Mouse (Mus musculus) midbrain, embryonic 12.5 days (tissue): ENCODE measurements at regions not wholly inside any gene's neighbourhood (a gene's known extent, or its start where the extent isn't known, plus 50 kb on each side); places are given as distances from the start of the nearest gene placed in this dataset.
"Not testable (repeated sequence)": the region's sequence is repeated elsewhere in the genome, so short reads cannot be mapped to it uniquely, and the experiment has no call there.

Experiments
- ATAC-seq: fragments of 200-750 bp; cut with Nextera tagmentation; 2 replicates; pipeline ENCODE4 v1.8.0; 2017; ENCODE audit warnings: low read depth, moderate TSS enrichment, moderate library complexity; ENCODE audit not compliant: low FRiP score
- H3K27ac ChIP-seq: fragments of 300-500 bp; sonication (generic); replicated peaks from 2 replicates; pipeline ENCODE4 v1.5.1; 2016; ENCODE audit warnings: mild to moderate bottlenecking
- H3K27me3 ChIP-seq: fragments of 300-500 bp; sonication (generic); 2 replicates; pipeline ENCODE4 v1.6.1; 2016; ENCODE audit warnings: mild to moderate bottlenecking
- H3K36me3 ChIP-seq: fragments of 300-500 bp; sonication (generic); 2 replicates; pipeline ENCODE4 v1.6.1; 2016
- H3K4me1 ChIP-seq: fragments of 300-500 bp; sonication (generic); 2 replicates; pipeline ENCODE4 v1.6.1; 2016
- H3K4me2 ChIP-seq: fragments of 300-500 bp; sonication (generic); replicated peaks from 2 replicates; pipeline ENCODE4 v1.6.1; 2016; ENCODE audit warnings: mild to moderate bottlenecking, moderate library complexity
- H3K4me3 ChIP-seq: fragments of 300-500 bp; sonication (generic); 2 replicates; pipeline ENCODE4 v1.5.1; 2016; ENCODE audit warnings: mild to moderate bottlenecking
- H3K9ac ChIP-seq: fragments of 300-500 bp; sonication (generic); replicated peaks from 2 replicates; pipeline ENCODE4 v1.6.1; 2016; ENCODE audit warnings: mild to moderate bottlenecking, moderate library complexity
- H3K9me3 ChIP-seq: fragments of 300-500 bp; sonication (generic); 2 replicates; pipeline ENCODE4 v1.6.1; 2016; ENCODE audit warnings: mild to moderate bottlenecking
- WGBS: fragments of 180-500 bp; shearing (Covaris S2); methylation state at CpG from one replicate; pipeline ENCODE4 v1.1.7; 2016; 5-methylcytosine and 5-hydroxymethylcytosine counted together

DNA sequence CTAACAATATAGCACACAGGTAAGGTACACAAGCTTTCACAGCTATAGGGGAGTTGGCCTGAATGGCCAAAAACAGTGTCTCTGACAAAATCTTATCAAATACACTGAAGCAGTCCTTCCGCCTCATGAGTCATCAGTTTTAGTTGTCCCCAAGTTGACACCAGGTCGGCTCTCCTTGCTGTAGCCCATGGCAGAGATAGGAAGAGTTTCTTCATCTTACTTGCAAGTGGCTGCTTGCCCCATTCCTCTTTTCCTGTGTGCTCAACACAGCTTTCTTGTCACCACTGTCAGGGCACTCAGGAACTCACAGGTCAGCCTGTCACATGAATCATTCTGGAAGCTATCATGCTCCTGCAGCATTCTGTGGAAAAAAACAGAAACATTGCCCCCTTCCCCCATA is 77.1 kb downstream of the Olfr721-ps1 start:
- not testable (repeated sequence) for ATAC-seq, H3K9ac ChIP-seq, H3K36me3 ChIP-seq, H3K27me3 ChIP-seq, H3K9me3 ChIP-seq, H3K4me3 ChIP-seq, H3K4me2 ChIP-seq, H3K27ac ChIP-seq, H3K4me1 ChIP-seq
- 93% methylated on average over 2 of the region's 2 CpGs for WGBS

GRCm38 (mm10) chr14:14481840-14482239 is 80.7 kb downstream of the Olfr721-ps1 start:
- 0 out of 2 replicates have a peak, but pooled peaks cover 6% of the 10 kb centered on the region for H3K9me3 ChIP-seq
- no peak overlapping the region for H3K27ac ChIP-seq
- H3K4me1 ChIP-seq: no peaks in the 10 kb centered on the region
- ATAC-seq: 0 out of 2 replicates have a peak, but pooled peaks have one; percentile 23
- no peaks in the 10 kb centered on the region for H3K36me3 ChIP-seq
- 70% methylated on average over 1 of the region's 1 CpGs for WGBS
- no peaks in the 10 kb centered on the region for H3K27me3 ChIP-seq
- H3K4me2 ChIP-seq: no peak overlapping the region
- no peak overlapping the region for H3K4me3 ChIP-seq
- no peak overlapping the region for H3K9ac ChIP-seq

DNA sequence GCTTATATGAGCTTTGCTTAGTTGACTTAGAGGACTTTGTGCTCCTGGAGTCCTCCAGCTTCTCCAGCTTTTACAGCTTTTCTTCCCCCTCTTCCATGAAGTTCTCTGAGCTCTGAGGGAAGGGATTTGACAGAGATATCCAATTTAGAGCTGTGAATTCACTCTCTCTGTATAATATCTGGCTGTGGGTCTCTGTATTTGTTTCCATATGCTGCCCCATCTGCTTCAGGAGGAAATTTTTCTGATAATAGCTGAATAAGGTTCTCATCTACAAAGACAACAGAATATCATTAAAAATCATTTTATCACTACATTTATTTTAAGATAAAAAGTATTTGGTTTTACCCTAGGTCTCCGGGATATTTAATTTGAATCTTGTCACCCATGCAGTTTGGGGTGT is 85.3 kb downstream of the Olfr721-ps1 start:
- WGBS: 91% methylated on average over 1 of the region's 1 CpGs
- ATAC-seq: no peak
- Histone ChIP-seq H3K27ac (no peak overlapping the region), H3K4me1 (no peaks in the 10 kb centered on the region), H3K4me2 (no peak overlapping the region), H3K9me3 (0 out of 2 replicates have a peak, but pooled peaks cover 2% of the 10 kb centered on the region), H3K36me3 (no peaks in the 10 kb centered on the region), H3K27me3 (no peaks in the 10 kb centered on the region), H3K4me3 (no peak overlapping the region), H3K9ac (no peak overlapping the region)

DNA sequence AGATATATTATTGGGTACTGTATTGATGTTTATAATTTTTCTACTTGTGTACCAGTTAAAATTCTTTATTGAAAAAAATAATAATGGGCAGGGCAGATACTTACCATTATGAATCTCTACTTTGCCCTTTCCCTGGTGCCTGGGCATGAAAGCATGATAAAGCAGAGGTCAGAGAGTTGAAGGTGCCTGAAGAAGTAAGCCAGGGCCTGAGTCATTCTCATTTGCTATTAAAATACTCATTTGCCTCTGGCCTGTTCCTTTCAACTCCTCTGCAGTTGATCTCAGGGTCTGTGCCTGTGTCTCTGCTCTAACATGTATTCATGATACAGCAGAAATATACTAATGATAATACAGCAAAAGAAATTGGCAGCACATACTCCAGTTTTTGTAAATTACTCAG is 89.4 kb downstream of the Olfr721-ps1 start:
- Histone ChIP-seq H3K9ac (no peak overlapping the region), H3K36me3 (no peaks in the 10 kb centered on the region), H3K4me2 (no peak overlapping the region), H3K9me3 (no peaks in the 10 kb centered on the region), H3K4me1 (no peaks in the 10 kb centered on the region), H3K4me3 (no peak overlapping the region), H3K27me3 (no peaks in the 10 kb centered on the region), H3K27ac (no peak overlapping the region)
- ATAC-seq: no peak

DNA sequence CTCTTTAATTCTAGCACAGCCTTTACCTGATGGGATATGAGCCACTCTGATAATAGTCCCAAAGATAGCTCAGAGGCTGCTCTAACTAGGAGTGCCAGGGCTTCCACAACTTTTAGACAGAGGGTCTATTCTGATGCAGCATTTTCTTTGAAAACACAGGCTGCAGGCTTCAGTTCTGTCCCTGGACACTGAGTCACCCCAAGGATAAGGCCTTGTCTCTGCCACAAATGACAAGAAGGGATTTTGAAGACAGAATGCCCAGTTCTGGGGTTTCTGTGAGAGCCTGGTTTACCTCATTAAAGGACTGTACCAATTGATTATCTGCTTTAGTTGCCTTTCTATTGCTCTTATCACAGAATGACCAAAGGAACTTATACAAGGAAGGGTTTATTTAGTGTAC is 90.9 kb downstream of the Olfr721-ps1 start:
- no peak overlapping the region for H3K9ac ChIP-seq
- H3K4me3 ChIP-seq: no peak overlapping the region
- no peak overlapping the region for H3K4me2 ChIP-seq
- no peak for ATAC-seq
- H3K9me3 ChIP-seq: no peaks in the 10 kb centered on the region
- no peak overlapping the region for H3K27ac ChIP-seq
- no peaks in the 10 kb centered on the region for H3K36me3 ChIP-seq
- no peaks in the 10 kb centered on the region for H3K27me3 ChIP-seq
- no peaks in the 10 kb centered on the region for H3K4me1 ChIP-seq

DNA sequence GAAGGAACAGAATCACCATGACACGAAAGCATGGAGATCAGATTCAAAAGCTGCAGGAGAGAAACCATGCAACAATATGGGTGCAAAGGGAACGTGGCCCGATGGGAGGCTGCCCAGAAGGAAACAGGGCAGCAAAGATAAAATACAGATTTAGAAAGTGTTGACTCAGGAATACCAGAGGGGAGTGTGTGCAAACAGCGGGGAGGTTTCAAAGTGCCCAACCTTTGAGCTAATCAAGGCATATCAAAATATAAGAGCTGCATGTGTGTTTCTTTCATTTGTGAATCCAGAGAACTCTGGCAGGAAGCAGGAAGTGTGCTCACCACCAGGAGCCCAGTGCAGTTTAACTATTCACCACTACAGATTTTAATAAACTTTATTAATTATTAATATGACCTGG is 110.8 kb downstream of the Olfr721-ps1 start:
- 84% methylated on average over 4 of the region's 4 CpGs for WGBS
- Histone ChIP-seq H3K27me3 (no peaks in the 10 kb centered on the region), H3K36me3 (no peaks in the 10 kb centered on the region), H3K4me1 (no peaks in the 10 kb centered on the region), H3K27ac (no peak overlapping the region), H3K4me2 (no peak overlapping the region), H3K9me3 (no peaks in the 10 kb centered on the region), H3K4me3 (no peak overlapping the region), H3K9ac (no peak overlapping the region)
- ATAC-seq: no peak

DNA sequence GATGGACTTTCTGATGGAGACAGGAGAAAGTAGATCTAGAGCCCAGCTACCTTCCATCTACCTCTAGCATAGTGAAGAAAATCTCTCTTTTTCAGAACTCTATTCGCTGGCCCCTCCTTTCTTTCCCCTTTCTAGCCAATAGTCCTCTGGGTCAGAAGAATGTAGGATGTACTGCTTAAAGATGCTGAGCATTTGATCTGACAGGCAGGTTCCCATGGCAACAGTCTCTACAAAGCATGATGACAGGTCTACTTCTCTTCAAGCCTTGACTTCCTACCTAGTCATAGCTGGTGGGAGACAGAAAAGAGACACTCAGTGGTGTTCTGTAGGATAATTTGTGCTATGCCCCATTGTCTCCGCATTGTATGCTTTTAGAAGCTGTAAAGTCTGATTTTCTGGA is 112.0 kb downstream of the Olfr721-ps1 start:
- no peaks in the 10 kb centered on the region for H3K4me1 ChIP-seq
- no peak overlapping the region for H3K4me3 ChIP-seq
- H3K27ac ChIP-seq: no peak overlapping the region
- no peak overlapping the region for H3K4me2 ChIP-seq
- H3K36me3 ChIP-seq: no peaks in the 10 kb centered on the region
- WGBS: 89% methylated on average over 2 of the region's 2 CpGs
- H3K9ac ChIP-seq: no peak overlapping the region
- H3K27me3 ChIP-seq: no peaks in the 10 kb centered on the region
- no peak; the same call in 1 of the 2 replicates for ATAC-seq
- H3K9me3 ChIP-seq: no peaks in the 10 kb centered on the region

- Histone ChIP-seq H3K9me3 (no peaks in the 10 kb centered on the region), H3K4me1 (no peaks in the 10 kb centered on the region), H3K27ac (no peak overlapping the region), H3K36me3 (no peaks in the 10 kb centered on the region), H3K4me3 (no peak overlapping the region), H3K4me2 (no peak overlapping the region), H3K9ac (no peak overlapping the region), H3K27me3 (no peaks in the 10 kb centered on the region)
- WGBS: 81% methylated on average over 3 of the region's 3 CpGs
- ATAC-seq: no peak
Observed at GRCm38 (mm10) chr14:14513498-14513897, 112.4 kb downstream of the Olfr721-ps1 start.

DNA sequence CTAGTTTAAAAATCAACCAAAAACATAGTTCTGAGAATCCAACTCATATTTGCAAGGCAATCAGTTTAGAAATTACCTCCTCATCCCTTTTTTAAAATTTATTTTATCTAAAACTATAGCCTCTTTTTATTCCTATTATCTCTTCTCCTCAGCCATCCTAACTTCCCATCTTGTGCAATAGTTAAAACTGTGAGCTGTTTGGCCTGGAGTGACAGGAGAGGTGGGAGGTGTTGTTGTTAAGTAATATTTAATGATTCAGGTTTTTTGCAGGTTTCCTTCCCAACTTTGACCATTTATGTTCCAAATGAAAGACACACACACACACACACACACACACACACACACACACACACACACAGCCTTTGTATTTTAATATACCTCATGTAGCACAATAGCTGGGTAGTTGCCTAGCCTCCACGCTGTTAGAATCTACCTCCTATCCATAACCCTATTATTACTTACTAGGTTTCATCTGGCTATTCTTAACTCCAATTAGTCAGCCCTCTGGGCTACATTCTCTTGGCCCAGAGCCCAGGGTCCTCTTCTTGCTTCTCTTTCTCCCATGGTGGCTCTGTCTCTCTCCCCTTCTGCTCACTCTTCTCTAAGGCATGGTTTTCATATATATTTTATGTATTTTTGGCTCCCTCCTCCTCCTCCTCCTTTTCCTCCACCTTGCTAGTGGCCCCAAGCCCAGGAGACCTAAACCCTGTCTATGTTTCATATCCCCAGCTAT is 113.5 kb downstream of the Olfr721-ps1 start:
- no peak overlapping the region for H3K4me2 ChIP-seq
- no peaks in the 10 kb centered on the region for H3K36me3 ChIP-seq
- ATAC-seq: no peak
- no peak overlapping the region for H3K27ac ChIP-seq
- H3K4me1 ChIP-seq: no peaks in the 10 kb centered on the region
- H3K9me3 ChIP-seq: no peaks in the 10 kb centered on the region
- WGBS: 71% methylated on average over 1 of the region's 1 CpGs
- H3K9ac ChIP-seq: no peak overlapping the region
- H3K27me3 ChIP-seq: no peaks in the 10 kb centered on the region
- no peak overlapping the region for H3K4me3 ChIP-seq

- ATAC-seq: no peak
- Histone ChIP-seq H3K4me1 (no peaks in the 10 kb centered on the region), H3K4me3 (no peak overlapping the region), H3K9ac (no peak overlapping the region), H3K27me3 (no peaks in the 10 kb centered on the region), H3K27ac (no peak overlapping the region), H3K9me3 (no peaks in the 10 kb centered on the region), H3K4me2 (no peak overlapping the region), H3K36me3 (no peaks in the 10 kb centered on the region)
- 77% methylated on average over 2 of the region's 2 CpGs for WGBS
Observed at GRCm38 (mm10) chr14:14515363-14515762, 114.3 kb downstream of the Olfr721-ps1 start.

DNA sequence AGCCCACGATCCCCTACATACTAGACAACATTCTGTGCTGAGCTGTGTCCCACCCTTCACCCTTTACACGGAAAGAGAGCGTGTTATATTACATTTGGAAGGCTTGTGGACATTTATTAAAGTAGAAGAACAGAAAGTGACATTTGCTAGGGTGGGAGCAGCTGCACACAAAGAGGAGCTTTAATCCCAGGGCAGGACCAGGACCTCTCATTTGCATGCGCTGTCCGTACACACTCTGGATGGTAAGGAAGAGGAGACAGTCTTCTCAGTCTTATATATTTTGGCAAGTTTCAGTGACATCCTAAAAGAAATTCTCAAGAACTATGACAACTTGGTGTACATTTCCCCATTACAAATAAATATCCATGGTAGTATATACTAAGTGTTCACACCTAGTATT is 114.8 kb downstream of the Olfr721-ps1 start:
- Histone ChIP-seq H3K4me3 (no peak overlapping the region), H3K9me3 (no peaks in the 10 kb centered on the region), H3K4me2 (no peak overlapping the region), H3K27me3 (no peaks in the 10 kb centered on the region), H3K27ac (no peak overlapping the region), H3K9ac (no peak overlapping the region), H3K4me1 (no peaks in the 10 kb centered on the region), H3K36me3 (no peaks in the 10 kb centered on the region)
- 63% methylated on average over 5 of the region's 5 CpGs for WGBS
- peak; percentile 64; the same call in 1 of the 2 replicates for ATAC-seq

DNA sequence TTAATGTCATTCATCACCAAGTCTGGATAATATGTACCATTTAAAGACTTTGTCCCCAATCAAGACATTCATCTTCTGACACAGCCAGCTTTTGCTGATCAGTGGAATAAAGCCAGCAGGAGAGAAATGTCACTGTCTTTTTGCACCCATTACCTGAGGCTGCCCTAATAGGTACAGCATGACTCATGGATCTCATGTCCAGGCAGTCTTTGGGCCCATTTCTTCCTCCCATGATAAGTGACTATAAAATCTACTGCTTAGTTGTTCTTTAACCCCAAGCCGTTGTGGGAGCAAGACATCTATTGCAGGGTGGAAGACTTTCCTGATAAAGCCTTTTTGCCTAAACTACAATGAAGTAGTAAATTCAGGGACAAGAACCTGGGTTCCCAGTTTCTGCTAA is 116.9 kb downstream of the Olfr721-ps1 start:
- H3K9me3 ChIP-seq: no peaks in the 10 kb centered on the region
- H3K27me3 ChIP-seq: no peaks in the 10 kb centered on the region
- ATAC-seq: no peak
- H3K27ac ChIP-seq: no peak overlapping the region
- no peaks in the 10 kb centered on the region for H3K4me1 ChIP-seq
- no peak overlapping the region for H3K4me2 ChIP-seq
- H3K4me3 ChIP-seq: no peak overlapping the region
- H3K9ac ChIP-seq: no peak overlapping the region
- no peaks in the 10 kb centered on the region for H3K36me3 ChIP-seq
- 100% methylated on average over 1 of the region's 1 CpGs for WGBS

DNA sequence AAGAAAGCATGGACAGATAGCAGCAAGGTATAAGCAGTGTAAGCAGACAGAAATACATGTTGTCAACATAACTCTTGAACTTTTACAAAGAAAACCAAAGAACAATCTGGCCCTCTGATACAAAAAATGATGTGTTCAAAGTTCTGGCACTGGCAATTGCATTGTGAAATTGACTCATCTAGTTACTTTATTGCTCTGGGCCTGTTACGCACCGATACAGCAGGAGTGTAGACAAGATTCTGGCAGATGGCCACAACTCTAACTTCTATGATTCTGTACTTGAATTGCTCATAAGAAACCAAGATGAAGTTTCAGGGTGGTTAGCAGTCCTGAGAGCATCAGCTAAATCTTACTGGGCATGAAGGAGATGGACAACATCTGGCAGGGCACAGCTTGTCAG is 117.7 kb downstream of the Olfr721-ps1 start:
- 93% methylated on average over 2 of the region's 2 CpGs for WGBS
- H3K4me2 ChIP-seq: no peak overlapping the region

More for the DNA sequence above, 117.7 kb downstream of the Olfr721-ps1 start:
- Histone ChIP-seq H3K27me3 (no peaks in the 10 kb centered on the region), H3K4me1 (no peaks in the 10 kb centered on the region), H3K9me3 (no peaks in the 10 kb centered on the region), H3K36me3 (no peaks in the 10 kb centered on the region), H3K4me3 (no peak overlapping the region), H3K9ac (no peak overlapping the region), H3K27ac (no peak overlapping the region)
- ATAC-seq: no peak
